Mouse (Mus musculus) CH12.LX (cell line): ENCODE data around the gene Wdfy4. TPM values are rescaled to one million over a fixed set of nuclear protein-coding genes. Genes with fewer than 3 reads are reported as not detected.
A peak's percentile ranks its signal among the peaks of the same experiment; 100 is the strongest.

Source experiments
- DNase-seq: peaks from one replicate; pipeline ENCODE4 v3.0.0-alpha.2; 2013; ENCODE audit errors: extremely low read depth
- H3K27ac ChIP-seq: 2 replicates; pipeline ENCODE4 v1.5.1; 2012; ENCODE audit warnings: low read depth, mild to moderate bottlenecking, control low read depth, moderate library complexity; ENCODE audit not compliant: insufficient read depth
- H3K27me3 ChIP-seq: replicated peaks from 2 replicates; pipeline ENCODE3; 2012; ENCODE audit warnings: inconsistent platforms
- H3K36me3 ChIP-seq, 2 experiments: replicated peaks in 1 of 2; 2 replicates each; pipeline versions ENCODE3 to v1.6.1; 2012; ENCODE audit warnings: inconsistent platforms in 1 of 2, low read length in 1 of 2, mild to moderate bottlenecking in 1 of 2, mixed read lengths in 1 of 2, moderate library complexity in 1 of 2; ENCODE audit not compliant: control insufficient read depth in 1 of 2, insufficient read depth in 1 of 2
- H3K4me1 ChIP-seq, 2 experiments: 2 replicates each; pipeline ENCODE4 v1.6.1; 2012; ENCODE audit warnings: inconsistent platforms in 1 of 2, moderate library complexity in 1 of 2; ENCODE audit not compliant: insufficient read depth in 2 of 2, control insufficient read depth in 1 of 2
- H3K4me2 ChIP-seq: 2 replicates; pipeline ENCODE4 v1.6.1; 2012; ENCODE audit warnings: low read depth, mild to moderate bottlenecking, control low read depth; ENCODE audit not compliant: poor library complexity, insufficient read depth, severe bottlenecking
- H3K4me3 ChIP-seq, 3 experiments: fragments of 150-350 bp in 1 of 3; sonication (generic) in 1 of 3; replicated peaks in 1 of 3; 2 replicates each; pipeline versions ENCODE3 to v1.5.1; 2011 to 2012; ENCODE audit warnings: low read depth in 2 of 3, low read length in 2 of 3, mild to moderate bottlenecking in 2 of 3, moderate library complexity in 2 of 3, control low read depth in 1 of 3, improper control_type of control experiment in 1 of 3, inconsistent platforms in 1 of 3, mixed read lengths in 1 of 3; ENCODE audit not compliant: poor library complexity in 1 of 3
- H3K79me2 ChIP-seq: replicated peaks from 2 replicates; pipeline ENCODE4 v1.6.1; 2012; ENCODE audit warnings: mild to moderate bottlenecking, moderate library complexity; ENCODE audit not compliant: control insufficient read depth, poor library complexity, insufficient read depth, severe bottlenecking; ENCODE audit errors: extremely low read depth
- H3K9ac ChIP-seq: 2 replicates; pipeline ENCODE4 v1.6.1; 2012; ENCODE audit warnings: low read depth, mild to moderate bottlenecking, control low read depth, moderate library complexity; ENCODE audit not compliant: insufficient read depth
- H3K9me3 ChIP-seq: replicated peaks from 2 replicates; pipeline ENCODE3; 2012; ENCODE audit warnings: low read length, inconsistent platforms, mixed read lengths
- BHLHE40 ChIP-seq: IDR thresholded peaks from 2 replicates; pipeline ENCODE4 v1.6.1; 2011; ENCODE audit warnings: mild to moderate bottlenecking, low read depth, low read length, improper control_type of control experiment
- CHD2 ChIP-seq: IDR thresholded peaks from 2 replicates; pipeline ENCODE4 v1.6.1; 2011; ENCODE audit warnings: low read length, improper control_type of control experiment
- ELF1 ChIP-seq: IDR thresholded peaks from 2 replicates; pipeline ENCODE4 v1.6.1; 2014; ENCODE audit warnings: low read depth, mild to moderate bottlenecking, inconsistent platforms, low read length, improper control_type of control experiment
- HCFC1 ChIP-seq: IDR thresholded peaks from 2 replicates; pipeline ENCODE4 v1.6.1; 2012; ENCODE audit warnings: low read depth, mild to moderate bottlenecking, inconsistent platforms, low read length, improper control_type of control experiment
- IRF4 ChIP-seq: IDR thresholded peaks from 2 replicates; pipeline ENCODE4 v1.6.1; 2014; ENCODE audit warnings: low read depth, mild to moderate bottlenecking, inconsistent platforms, low read length, improper control_type of control experiment
- KAT2A ChIP-seq: IDR thresholded peaks from 2 replicates; pipeline ENCODE4 v1.6.1; 2012; ENCODE audit warnings: low read length, improper control_type of control experiment, inconsistent platforms; ENCODE audit not compliant: insufficient replicate concordance
- MAFK ChIP-seq: IDR thresholded peaks from 2 replicates; pipeline ENCODE4 v1.6.1; 2011; ENCODE audit warnings: low read length, improper control_type of control experiment; ENCODE audit not compliant: insufficient replicate concordance
- MAX ChIP-seq: IDR thresholded peaks from 2 replicates; pipeline ENCODE4 v1.6.1; 2011; ENCODE audit warnings: low read length, improper control_type of control experiment
- MAZ ChIP-seq: IDR thresholded peaks from 2 replicates; pipeline ENCODE4 v1.6.1; 2012; ENCODE audit warnings: low read depth, mild to moderate bottlenecking, inconsistent platforms, low read length, improper control_type of control experiment, moderate library complexity
- MXI1 ChIP-seq: IDR thresholded peaks from 2 replicates; pipeline ENCODE4 v1.6.1; 2011; ENCODE audit warnings: mild to moderate bottlenecking, low read depth, low read length, improper control_type of control experiment
- MYC ChIP-seq: IDR thresholded peaks from 2 replicates; pipeline ENCODE4 v1.6.1; 2011; ENCODE audit warnings: low read depth, mild to moderate bottlenecking, improper control_type of control experiment, low read length
- NELFE ChIP-seq: IDR thresholded peaks from 2 replicates; pipeline ENCODE4 v1.6.1; 2011; ENCODE audit warnings: low read depth, low read length, improper control_type of control experiment
- POLR2A ChIP-seq: IDR thresholded peaks from 2 replicates; pipeline ENCODE4 v1.6.1; 2011; ENCODE audit warnings: low read depth, mild to moderate bottlenecking, improper control_type of control experiment, low read length
- SIN3A ChIP-seq: IDR thresholded peaks from 2 replicates; pipeline ENCODE4 v1.6.1; 2012; ENCODE audit warnings: low read length, improper control_type of control experiment, inconsistent platforms
- TCF12 ChIP-seq: IDR thresholded peaks from 2 replicates; pipeline ENCODE4 v1.6.1; 2014; ENCODE audit warnings: low read depth, mild to moderate bottlenecking, inconsistent platforms, low read length, improper control_type of control experiment
- UBTF ChIP-seq: IDR thresholded peaks from 2 replicates; pipeline ENCODE4 v1.6.1; 2012; ENCODE audit warnings: low read depth, mild to moderate bottlenecking, inconsistent platforms, low read length, improper control_type of control experiment, moderate library complexity
- USF1 ChIP-seq: IDR thresholded peaks from 2 replicates; pipeline ENCODE4 v1.6.1; 2014; ENCODE audit warnings: low read depth, mild to moderate bottlenecking, inconsistent platforms, low read length, improper control_type of control experiment
- USF2 ChIP-seq: conservative IDR thresholded peaks from 2 replicates; pipeline ENCODE4 v1.6.1; 2011; ENCODE audit warnings: low read depth, low read length, improper control_type of control experiment
- ZKSCAN1 ChIP-seq: IDR thresholded peaks from 2 replicates; pipeline ENCODE4 v1.6.1; 2012; ENCODE audit warnings: low read depth, inconsistent platforms, low read length, improper control_type of control experiment, borderline replicate concordance
- dilution Hi-C: fragments of 300-500 bp; cut with MboI; formaldehyde crosslinking; loops from 2 replicates; pipeline ENCODE4 v1.14.3; 2020; ENCODE audit warnings: low sequenced_read_pairs; ENCODE audit not compliant: extremely low pct_unique_long_range_greater_than_20kb, extremely low pct_ligation_motif_present
- in situ Hi-C: fragments of 300-500 bp; cut with MboI; formaldehyde crosslinking; loops from 3 replicates; pipeline ENCODE4 v1.14.3; 2019; ENCODE audit warnings: low sequenced_read_pairs, low pct_ligation_motif_present, low pct_unique_long_range_greater_than_20kb, mixed read lengths
- polyA plus RNA-seq: library from polyadenylated mRNA; unstranded; fragments of >175 nt; gene quantifications from 2 replicates; pipeline ENCODE4 v1.2.1, GENCODE M21; 2012; ENCODE audit warnings: low read depth; ENCODE audit not compliant: insufficient read length
- total RNA-seq, 2 experiments: library from RNA; depleted of rRNA; stranded (reverse); fragments of 300-350 nt in 1 of 2; fragments of >200 nt in 1 of 2; gene quantifications; 2 replicates each; pipeline ENCODE4 v1.2.3; 2012 to 2014

The Wdfy4 gene
- total and polyA plus RNA-seq, 3 experiments, result 56.0 to 140 (median 115) TPM

- Histone ChIP-seq H3K27ac (no peak overlapping the region), H3K27me3 (no peaks in the 10 kb centered on the region), H3K4me2 (no peak overlapping the region), H3K36me3 (peaks cover 63 to 87% of the 10 kb centered on the region in 2 experiments), H3K79me2 (no peaks in the 10 kb centered on the region), H3K9me3 (no peaks in the 10 kb centered on the region), H3K4me1 (no peaks in the 10 kb centered on the region), H3K9ac (no peak overlapping the region), H3K4me3 (no peak overlapping the region)
- dilution Hi-C loops (no loop called here), in situ Hi-C loops (no loop called here)
- TF ChIP-seq ZKSCAN1 (peak; percentile 57; the same call in 1 of the 2 replicates), KAT2A (no peak), USF1 (no peak), MAFK (no peak), TCF12 (no peak), CHD2 (no peak)
- DNase-seq, result no peak
Observed at GRCm38 (mm10) chr14:33005114-33005513, 180.2 kb downstream of the Wdfy4 start.

GRCm38 (mm10) chr14:33000112-33000979 lies 185.0 kb downstream of the Wdfy4 start:
- Histone ChIP-seq H3K27me3 (no peaks in the 10 kb centered on the region), H3K4me2 (no peak overlapping the region), H3K9ac (no peak overlapping the region), H3K36me3 (peaks cover 62 to 96% of the 10 kb centered on the region in 2 experiments), H3K9me3 (no peaks in the 10 kb centered on the region), H3K27ac (no peak overlapping the region), H3K79me2 (no peaks in the 10 kb centered on the region; the same call in 1 of the 2 replicates), H3K4me3 (no peak overlapping the region), H3K4me1 (peaks cover 0 to 6% of the 10 kb centered on the region in 2 experiments; a peak in 2 of 4 replicates)
- TF ChIP-seq HCFC1, result no peak
- TF ChIP-seq SIN3A, result no peak
- no peak for TF ChIP-seq NELFE
- no peak for TF ChIP-seq MAX
- no peak for TF ChIP-seq BHLHE40
- TF ChIP-seq POLR2A, result no peak
- no peak for TF ChIP-seq MYC
- TF ChIP-seq IRF4, result no peak
- no peak for TF ChIP-seq MXI1
- no peak for TF ChIP-seq MAZ
- no peak for TF ChIP-seq ELF1
- no peak for TF ChIP-seq CHD2
- TF ChIP-seq ZKSCAN1, result no peak
- TF ChIP-seq USF2, result no peak
- TF ChIP-seq UBTF, result no peak
- no peak for TF ChIP-seq MAFK
- in situ Hi-C loops, result no loop called here
- dilution Hi-C loops, result no loop called here
- DNase-seq, result no peak
